30 mouse cellular contexts compared by ENCODE assay signal in genomic region chr7:64196114-64196513, GRCm38 (mm10). TPM values are rescaled to one million over a fixed set of nuclear protein-coding genes. Genes with fewer than 3 reads are reported as not detected.
DNase-seq lines count a peak whose midpoint lies in the region; ATAC-seq and TF ChIP-seq lines count a peak whose summit lies in the region.
"Had no signal": no experiment of that assay in that cellular context is flagged by ENCODE, and none has a peak within 500 bp of the region (broad histone marks: within the 10 kb centered on the region; RNA-seq: fewer than 3 reads in every experiment).

No protein-coding gene starts in this region.

- no peak overlapping the region for H3K4me2 ChIP-seq in heart, embryonic 12.5 days
- H3K4me2 ChIP-seq in CH12.LX (ENCODE audit: insufficient read depth, low read depth, poor library complexity, severe bottlenecking), result no peak overlapping the region
- H3K4me2 ChIP-seq: embryonic facial prominence, embryonic 13.5 days; forebrain, embryonic 12.5 days; forebrain, embryonic 15.5 days; heart, embryonic 11.5 days; heart, embryonic 15.5 days; hindbrain, embryonic 12.5 days; hindbrain, embryonic 15.5 days had no signal

- TF ChIP-seq RAD21 in CH12.LX (IDR thresholded peaks at IDR 0.05; ENCODE audit: low read depth, low read length), result no peak

- 58% methylated on average over 3 of the region's 3 CpGs for WGBS in heart, embryonic 12.5 days

- DNase-seq in heart, adult 11 months, result peak; percentile 61
- peak; percentile 18 for DNase-seq in CD4-positive helper T cell, adult 2 months (ENCODE audit: low read depth, low spot score)
- peak; percentile 66 for DNase-seq in CH12.LX (ENCODE audit: extremely low read depth)
- peak; percentile 47 for DNase-seq in induced T-regulatory cell, adult 2 months (ENCODE audit: low read depth)
- no peak for DNase-seq in lung, postnatal 25 days (ENCODE audit: low spot score)
- no peak for DNase-seq in heart, postnatal 25 days (ENCODE audit: low spot score)
- no peak for DNase-seq in lung, adult 18-20 months
- DNase-seq: adrenal gland, postnatal 25 days; cerebellum, adult 11-12 months; cerebellum, adult 8-10 months; cerebellum, postnatal 10 days; cerebellum, postnatal 36 days; embryo, embryonic 11 days; gastrocnemius, postnatal 25 days; heart, postnatal 14 days had no signal

- H3K4me1 ChIP-seq in heart, embryonic 12.5 days (replicated peaks), result peaks cover 16% of the 10 kb centered on the region
- peaks cover 15 to 22% of the 10 kb centered on the region in 2 experiments for H3K4me1 ChIP-seq in CH12.LX (ENCODE audit: control insufficient read depth in 1 of 2, insufficient read depth in 2 of 2)
- H3K4me1 ChIP-seq: forebrain, embryonic 15.5 days; hindbrain, embryonic 15.5 days had no signal

- intact Hi-C loops in heart, postnatal 25 days (cut with DNase I), result no loop called here

- no peak for ATAC-seq in heart, embryonic 12.5 days (ENCODE audit: insufficient number of reproducible peaks, low FRiP score)
- ATAC-seq: intestine, embryonic 16.5 days; Patski had no signal

- in situ Hi-C loops in CH12.LX (cut with MboI; ENCODE audit: low pct_ligation_motif_present, low pct_unique_long_range_greater_than_20kb, low sequenced_read_pairs), result no loop called here

- dilution Hi-C loops in CH12.LX (cut with MboI; ENCODE audit: extremely low pct_ligation_motif_present, extremely low pct_unique_long_range_greater_than_20kb, low sequenced_read_pairs), result no loop called here

- no peaks in the 10 kb centered on the region for H3K79me2 ChIP-seq in CH12.LX (replicated peaks; ENCODE audit: control insufficient read depth, extremely low read depth, insufficient read depth, poor library complexity, severe bottlenecking)

- no peaks in the 10 kb centered on the region for H3K36me3 ChIP-seq in heart, embryonic 12.5 days
- no peaks in the 10 kb centered on the region for H3K36me3 ChIP-seq in CH12.LX (replicated peaks in 1 of 2; ENCODE audit: control insufficient read depth in 1 of 2, insufficient read depth in 1 of 2, low read length in 1 of 2)
- H3K36me3 ChIP-seq: embryonic facial prominence, embryonic 10.5 days; embryonic facial prominence, embryonic 13.5 days; forebrain, embryonic 12.5 days; forebrain, embryonic 15.5 days; G1E; heart, embryonic 15.5 days; hindbrain, embryonic 12.5 days; hindbrain, embryonic 15.5 days had no signal

- TF ChIP-seq POLR2A in CH12.LX (IDR thresholded peaks at IDR 0.05; ENCODE audit: low read depth, low read length), result no peak

- no peak overlapping the region for H3K4me3 ChIP-seq in heart, embryonic 12.5 days
- H3K4me3 ChIP-seq in CH12.LX (replicated peaks in 1 of 3; ENCODE audit: low read depth in 2 of 3, low read length in 2 of 3, poor library complexity in 1 of 3), result peak overlapping the region in 1 of 3 experiments; percentile 37
- H3K4me3 ChIP-seq: embryonic facial prominence, embryonic 10.5 days; embryonic facial prominence, embryonic 13.5 days; erythroblast, embryonic 14.5 days; forebrain, embryonic 12.5 days; forebrain, embryonic 15.5 days; heart, embryonic 15.5 days; hindbrain, embryonic 12.5 days; hindbrain, embryonic 15.5 days had no signal

- TF ChIP-seq CTCF in CH12.LX (conservative IDR thresholded peaks at IDR 0.05 in 1 of 2, IDR thresholded peaks at IDR 0.05 in 1 of 2; ENCODE audit: low read depth in 2 of 2, low read length in 2 of 2), result no peak

- no peak overlapping the region for H3K9ac ChIP-seq in heart, embryonic 12.5 days
- no peak overlapping the region for H3K9ac ChIP-seq in CH12.LX (ENCODE audit: insufficient read depth, low read depth)
- H3K9ac ChIP-seq: embryonic facial prominence, embryonic 13.5 days; forebrain, embryonic 12.5 days; forebrain, embryonic 15.5 days; heart, embryonic 15.5 days; hindbrain, embryonic 12.5 days; hindbrain, embryonic 15.5 days had no signal

- H3K27me3 ChIP-seq in heart, embryonic 12.5 days (replicated peaks), result no peaks in the 10 kb centered on the region
- H3K27me3 ChIP-seq in CH12.LX (replicated peaks), result no peaks in the 10 kb centered on the region
- H3K27me3 ChIP-seq: embryonic facial prominence, embryonic 13.5 days; forebrain, embryonic 12.5 days; forebrain, embryonic 15.5 days; heart, embryonic 15.5 days; hindbrain, embryonic 12.5 days; hindbrain, embryonic 15.5 days; Patski had no signal

- no peaks in the 10 kb centered on the region for H3K9me3 ChIP-seq in heart, embryonic 12.5 days (replicated peaks)
- H3K9me3 ChIP-seq in CH12.LX (replicated peaks; ENCODE audit: low read length), result no peaks in the 10 kb centered on the region
- H3K9me3 ChIP-seq: embryonic facial prominence, embryonic 10.5 days; embryonic facial prominence, embryonic 13.5 days; forebrain, embryonic 12.5 days; forebrain, embryonic 15.5 days; G1E; heart, embryonic 15.5 days; hindbrain, embryonic 12.5 days; hindbrain, embryonic 15.5 days had no signal

- TF ChIP-seq EP300 in CH12.LX (IDR thresholded peaks at IDR 0.05; ENCODE audit: low read length), result no peak

- H3K27ac ChIP-seq in heart, embryonic 12.5 days (ENCODE audit: poor library complexity, severe bottlenecking), result no peak overlapping the region
- no peak overlapping the region for H3K27ac ChIP-seq in CH12.LX (ENCODE audit: insufficient read depth, low read depth)
- H3K27ac ChIP-seq: embryonic facial prominence, embryonic 10.5 days; embryonic facial prominence, embryonic 13.5 days; forebrain, embryonic 12.5 days; forebrain, embryonic 15.5 days; heart, embryonic 15.5 days; hindbrain, embryonic 12.5 days; hindbrain, embryonic 15.5 days had no signal

TF ChIP-seq in CH12.LX, 34 proteins besides CTCF, POLR2A, EP300 and RAD21:
- TF ChIP-seq ETS1 (conservative IDR thresholded peaks at IDR 0.05; ENCODE audit: low read depth, low read length) (0 out of 2 replicates have a peak, but pooled peaks have one; percentile 20), ELF1 (IDR thresholded peaks at IDR 0.05; ENCODE audit: low read depth, low read length) (peak; percentile 47; the same call in 1 of the 2 replicates), MEF2A (IDR thresholded peaks at IDR 0.05; ENCODE audit: borderline replicate concordance, low read depth, low read length) (peak; percentile 57; the same call in 1 of the 2 replicates), USF2 (conservative IDR thresholded peaks at IDR 0.05; ENCODE audit: low read depth, low read length) (no peak)
TF ChIP-seq in CH12.LX: peak in this region for 3.

RNA-seq across cellular contexts. Expression of gene Trpm1, which starts 42.5 kb away (rescaled TPM):
- not detected in 2 replicates for polyA plus RNA-seq in heart, embryonic 12.5 days (2016; fragmentation: Nextera tagmentation; extraction: Ambion mirVana)
- 5.0 and 5.9 TPM in 2 replicates for total RNA-seq in CH12.LX (2012; rRNA removed)
- total RNA-seq in CH12.LX (2014; rRNA removed), result 5.9 and 6.1 TPM in 2 replicates
- 10.7 and 12.5 TPM in 2 replicates for polyA plus RNA-seq in CH12.LX (2012; ENCODE audit: insufficient read length, low read depth)
- not detected for total RNA-seq in heart, postnatal 25 days (2021)
- total RNA-seq: adrenal gland, postnatal 25 days; granulocyte monocyte progenitor cell, adult 5-6 weeks; hematopoietic stem cell, adult 5-6 weeks had no signal
- polyA plus RNA-seq: G1E; intestine, embryonic 16.5 days had no signal

Comparison
In these comparisons a context has a peak if more than half of its experiments do, and no peak if none do; other contexts are left out.
1. DNase-seq: peak in heart, adult 11 months (single experiment), CD4-positive helper T cell, adult 2 months (single experiment), CH12.LX (single experiment) and induced T-regulatory cell, adult 2 months (single experiment); none in lung, postnatal 25 days (single experiment), heart, postnatal 25 days (single experiment) and lung, adult 18-20 months (0 of 2).